Mouse (Mus musculus) embryonic fibroblast, embryonic 13.5 days (primary cell): ENCODE results near the gene Mbl1. TPM values are rescaled to one million over a fixed set of nuclear protein-coding genes. Genes with fewer than 3 reads are reported as not detected.

Experiments used
- H3K27ac ChIP-seq: 2 replicates; pipeline ENCODE4 v1.5.1; 2012; ENCODE audit warnings: low read length, control low read depth, inconsistent platforms; ENCODE audit not compliant: insufficient read depth
- H3K4me1 ChIP-seq: 2 replicates; pipeline ENCODE4 v1.6.1; 2011; ENCODE audit warnings: low read length; ENCODE audit not compliant: control insufficient read depth, insufficient read depth
- H3K4me3 ChIP-seq: 2 replicates; pipeline ENCODE4 v1.5.1; 2011; ENCODE audit warnings: mild to moderate bottlenecking, control low read depth, low read length; ENCODE audit not compliant: insufficient read depth
- CTCF ChIP-seq: IDR thresholded peaks from 2 replicates; pipeline ENCODE4 v1.5.1; 2011; ENCODE audit warnings: mild to moderate bottlenecking, control low read depth, low read length, moderate library complexity, borderline replicate concordance; ENCODE audit not compliant: insufficient read depth
- POLR2A ChIP-seq: IDR thresholded peaks from 2 replicates; pipeline ENCODE4 v1.6.1; 2011; ENCODE audit warnings: low read depth, mild to moderate bottlenecking, control low read depth, low read length, moderate library complexity
- polyA plus RNA-seq: library from polyadenylated mRNA; stranded (reverse); fragments of >200 nt; gene quantifications from 2 replicates; pipeline ENCODE4 v1.2.4, GENCODE M21; 2011; ENCODE audit warnings: low read depth; ENCODE audit not compliant: missing spikeins, insufficient read length

The Mbl1 gene
- polyA plus RNA-seq, 1 experiment: not detected

GRCm38 (mm10) chr14:41140686-41141085 lies 10.6 kb upstream of the Mbl1 start:
- no peak overlapping the region for H3K27ac ChIP-seq
- TF ChIP-seq CTCF (no peak), POLR2A (no peak)
- H3K4me1 ChIP-seq: no peaks in the 10 kb centered on the region
- H3K4me3 ChIP-seq: no peak overlapping the region

DNA sequence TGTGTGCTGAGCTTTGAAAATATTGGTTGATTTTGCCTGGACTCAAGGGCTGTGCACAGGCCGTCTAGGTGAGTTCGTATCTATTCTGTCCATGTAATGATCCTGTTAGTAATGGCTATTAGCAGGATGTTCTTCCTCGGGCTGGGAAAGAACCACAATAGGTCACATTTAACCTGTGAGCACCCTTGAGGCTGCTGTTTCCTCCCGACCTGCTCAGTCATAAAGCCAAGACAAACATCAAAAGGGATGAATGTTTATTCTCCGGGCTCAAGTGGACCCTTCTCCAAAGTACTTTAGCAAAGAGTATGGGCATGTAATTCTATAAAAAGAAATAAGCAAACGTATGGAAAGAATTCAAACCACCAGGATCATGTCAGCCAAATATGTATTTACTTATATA lies 5.2 kb upstream of the Mbl1 start:
- TF ChIP-seq CTCF: no peak
- Histone ChIP-seq H3K27ac (no peak overlapping the region), H3K4me3 (no peak overlapping the region), H3K4me1 (no peaks in the 10 kb centered on the region)

DNA sequence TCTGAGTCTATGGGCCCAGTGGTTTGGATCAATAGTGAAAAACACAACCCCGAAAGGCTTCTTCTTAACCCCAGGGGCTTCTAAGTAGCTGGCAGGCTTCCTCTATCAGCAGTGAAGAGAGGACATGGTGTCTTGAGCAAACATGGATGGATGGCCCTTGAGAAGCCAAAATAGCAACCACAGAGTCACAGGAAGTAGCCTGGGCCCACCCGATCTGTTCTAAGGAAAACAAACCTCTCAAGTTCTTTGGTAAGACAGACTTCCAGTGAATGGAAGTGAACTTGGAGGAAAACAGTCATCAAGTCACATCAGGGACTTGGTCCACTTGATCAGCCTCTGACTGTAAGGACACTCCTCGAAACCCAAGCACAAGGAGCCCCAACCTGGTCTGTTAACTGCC lies 4.3 kb upstream of the Mbl1 start:
- H3K4me3 ChIP-seq: no peak overlapping the region
- no peaks in the 10 kb centered on the region for H3K4me1 ChIP-seq
- no peak for TF ChIP-seq POLR2A
- no peak for TF ChIP-seq CTCF
- no peak overlapping the region for H3K27ac ChIP-seq

DNA sequence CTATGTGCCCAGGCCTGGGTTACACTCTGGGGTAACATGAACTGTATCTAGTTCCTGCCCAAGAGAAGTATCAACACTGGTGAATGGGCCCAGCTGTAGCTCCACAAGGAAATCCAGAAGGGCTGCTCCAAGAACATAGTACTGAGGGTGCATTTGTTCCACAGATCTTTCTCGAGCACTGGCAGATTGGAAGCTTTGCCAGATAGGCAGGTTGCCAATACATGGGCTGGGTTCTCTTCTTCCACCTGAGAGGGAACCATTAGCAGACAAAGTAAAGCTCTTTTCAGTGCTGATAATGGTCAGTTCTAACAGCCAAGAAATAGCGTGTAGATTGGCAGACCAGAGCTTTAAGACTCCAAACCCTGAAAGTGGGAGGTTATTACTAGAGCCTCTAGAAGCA lies 3.9 kb upstream of the Mbl1 start:
- no peaks in the 10 kb centered on the region for H3K4me1 ChIP-seq
- no peak overlapping the region for H3K4me3 ChIP-seq
- TF ChIP-seq CTCF: no peak
- no peak for TF ChIP-seq POLR2A
- no peak overlapping the region for H3K27ac ChIP-seq

DNA sequence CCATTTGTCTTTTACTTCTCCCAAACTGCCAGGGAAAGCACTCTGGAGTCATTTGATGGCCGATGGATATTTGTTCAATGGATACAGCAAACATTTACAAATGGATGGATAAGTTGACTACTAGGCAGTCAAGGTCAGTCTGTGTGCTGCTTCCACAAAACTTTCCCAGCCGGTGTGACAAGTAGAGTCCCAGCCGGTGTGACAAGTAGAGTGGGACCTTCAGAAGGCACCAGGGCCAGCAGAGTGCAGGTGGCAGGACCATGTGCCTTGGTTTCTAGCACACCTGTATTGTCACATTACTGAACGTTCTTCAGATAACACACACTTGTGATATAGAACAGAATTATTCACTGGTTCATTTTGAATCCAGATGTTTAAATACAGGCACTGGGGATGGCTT lies 8.8 kb downstream of the Mbl1 start:
- TF ChIP-seq POLR2A: no peak
- no peak for TF ChIP-seq CTCF
- Histone ChIP-seq H3K4me1 (no peaks in the 10 kb centered on the region), H3K4me3 (no peak overlapping the region), H3K27ac (no peak overlapping the region)

DNA sequence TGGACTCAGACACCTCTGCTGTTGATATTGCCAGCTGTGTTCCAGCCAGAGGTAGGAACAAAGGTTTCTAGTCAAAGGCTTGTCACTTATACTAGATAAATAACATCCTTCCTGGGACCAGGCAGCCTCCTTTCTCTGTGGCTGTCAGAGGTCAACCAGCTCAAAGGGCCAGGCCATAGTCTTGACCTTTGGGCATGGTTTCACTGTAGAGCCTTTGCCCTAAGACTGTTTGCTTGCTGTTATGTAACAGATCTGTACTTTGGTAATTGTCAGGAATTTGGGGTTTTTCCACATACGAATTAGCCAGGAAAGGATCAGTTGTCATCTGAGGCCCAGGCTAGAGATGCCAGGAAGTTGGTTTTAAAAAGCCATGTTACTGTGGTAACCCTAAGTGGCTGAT lies 9.5 kb downstream of the Mbl1 start:
- TF ChIP-seq CTCF: no peak

GRCm38 (mm10) chr14:41162663-41163062 lies 11.4 kb downstream of the Mbl1 start:
- no peak overlapping the region for H3K4me3 ChIP-seq
- H3K27ac ChIP-seq: no peak overlapping the region
- H3K4me1 ChIP-seq: no peaks in the 10 kb centered on the region
- no peak for TF ChIP-seq POLR2A
- TF ChIP-seq CTCF: peak; percentile 78

More for the DNA sequence above, 9.5 kb downstream of the Mbl1 start:
- H3K4me3 ChIP-seq: no peak overlapping the region
- H3K4me1 ChIP-seq: no peaks in the 10 kb centered on the region
- H3K27ac ChIP-seq: no peak overlapping the region

DNA sequence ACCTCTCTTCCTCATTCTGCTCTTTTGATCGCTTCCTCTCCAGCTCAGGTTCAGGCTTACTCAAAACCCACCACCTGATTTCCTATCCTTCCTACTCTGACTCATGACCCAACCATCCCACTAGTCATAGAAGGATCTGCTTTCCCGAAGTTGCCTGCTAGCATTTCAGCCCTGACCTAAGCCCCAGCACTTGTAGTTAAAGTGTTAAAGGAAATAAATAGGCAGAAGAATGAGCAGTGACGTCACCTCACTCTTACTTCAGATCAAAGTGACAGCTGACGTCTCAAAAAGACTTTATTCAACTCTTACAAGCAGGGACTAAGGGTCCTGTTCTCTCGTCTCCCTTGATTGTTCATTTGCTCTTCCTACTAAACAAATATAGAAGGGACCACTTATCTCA lies 16.0 kb downstream of the Mbl1 start:
- Histone ChIP-seq H3K27ac (no peak overlapping the region), H3K4me3 (no peak overlapping the region), H3K4me1 (no peaks in the 10 kb centered on the region)
- no peak for TF ChIP-seq CTCF
- no peak for TF ChIP-seq POLR2A

- no peaks in the 10 kb centered on the region for H3K4me1 ChIP-seq
- no peak overlapping the region for H3K27ac ChIP-seq
- TF ChIP-seq POLR2A (no peak), CTCF (no peak)
- H3K4me3 ChIP-seq: no peak overlapping the region
Measured at GRCm38 (mm10) chr14:41168567-41168966, 17.3 kb downstream of the Mbl1 start.

GRCm38 (mm10) chr14:41170514-41170913 lies 19.3 kb downstream of the Mbl1 start:
- Histone ChIP-seq H3K4me1 (no peaks in the 10 kb centered on the region), H3K27ac (no peak overlapping the region)
- TF ChIP-seq POLR2A: no peak
- no peak for TF ChIP-seq CTCF

GRCm38 (mm10) chr14:41174802-41175201 lies 23.5 kb downstream of the Mbl1 start:
- no peaks in the 10 kb centered on the region for H3K4me1 ChIP-seq
- no peak overlapping the region for H3K27ac ChIP-seq
- no peak overlapping the region for H3K4me3 ChIP-seq
- no peak for TF ChIP-seq CTCF

More at GRCm38 (mm10) chr14:41170514-41170913, 19.3 kb downstream of the Mbl1 start:
- H3K4me3 ChIP-seq: no peak overlapping the region
